Mouse (Mus musculus) urinary bladder, postnatal 10 days (tissue): Measurements from ENCODE around the gene Tex19.2.

ENCODE experiments used
- DNase-seq: peaks from one replicate; pipeline ENCODE4 v3.0.0; 2022; ENCODE audit warnings: low spot score

The Tex19.2 gene

DNA sequence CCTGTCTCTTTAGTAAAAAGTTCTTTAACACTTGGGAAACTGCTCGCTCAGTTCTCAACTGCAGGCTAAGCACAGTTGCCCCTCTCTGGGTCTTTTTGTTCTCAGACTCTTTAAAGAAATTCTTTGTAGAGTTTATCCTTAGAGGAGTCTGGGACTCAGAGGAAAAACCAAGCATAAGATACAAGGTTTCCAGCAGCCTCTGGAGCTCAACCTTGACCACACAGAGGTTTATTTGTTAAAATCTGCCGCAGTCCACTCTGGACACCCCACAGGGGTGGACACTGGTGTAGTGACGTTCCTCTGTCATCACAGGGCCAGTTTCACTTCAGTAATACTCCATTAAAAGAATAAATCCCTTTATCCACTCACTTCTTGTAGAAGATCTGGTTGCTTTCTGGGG is at the start of gene Tex19.2:
Tex19.2 (minus strand) TSS at position 101 of the 400 bp plus-strand sequence.
- DNase-seq, result no peak

DNA sequence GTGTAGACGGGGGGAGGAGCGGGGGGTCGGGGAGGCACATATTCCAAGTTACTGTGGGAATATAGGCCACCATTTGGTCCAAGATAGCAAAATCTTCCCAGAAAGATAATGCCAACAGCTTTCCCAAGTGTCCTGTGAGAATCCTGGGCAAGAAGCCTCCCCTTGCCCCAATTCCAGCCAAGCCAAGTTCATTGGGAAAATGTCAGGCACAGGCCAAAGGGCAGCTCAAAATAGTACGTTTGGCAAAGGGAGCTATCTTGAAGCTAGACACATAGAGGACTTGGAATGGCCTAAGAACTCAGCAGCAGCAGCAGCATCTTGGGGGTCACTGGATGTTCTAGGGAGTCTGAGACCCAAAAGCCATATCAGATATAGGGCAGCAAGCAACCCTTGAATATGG is 45.3 kb upstream of the Tex19.2 start:
- no peak for DNase-seq

DNA sequence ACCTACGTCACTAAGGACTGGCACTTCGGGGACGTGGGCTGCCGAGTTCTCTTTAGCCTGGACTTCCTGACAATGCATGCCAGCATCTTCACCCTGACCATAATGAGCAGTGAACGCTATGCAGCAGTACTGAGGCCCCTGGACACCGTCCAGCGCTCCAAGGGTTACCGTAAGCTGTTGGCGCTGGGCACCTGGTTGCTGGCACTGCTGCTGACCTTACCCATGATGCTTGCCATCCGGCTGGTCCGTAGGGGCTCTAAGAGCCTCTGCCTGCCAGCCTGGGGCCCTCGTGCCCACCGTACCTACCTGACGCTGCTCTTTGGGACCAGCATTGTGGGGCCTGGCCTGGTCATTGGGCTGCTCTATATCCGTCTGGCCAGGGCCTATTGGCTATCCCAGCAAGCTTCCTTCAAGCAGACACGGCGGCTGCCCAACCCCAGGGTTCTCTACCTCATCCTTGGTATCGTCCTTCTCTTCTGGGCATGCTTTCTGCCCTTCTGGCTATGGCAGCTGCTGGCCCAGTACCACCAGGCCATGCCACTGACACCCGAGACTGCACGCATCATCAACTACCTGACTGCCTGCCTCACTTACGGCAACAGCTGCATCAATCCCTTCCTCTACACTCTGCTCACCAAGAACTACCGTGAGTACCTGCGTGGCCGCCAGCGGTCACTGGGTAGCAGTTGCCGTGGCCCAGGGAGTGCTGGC is 42.3 kb upstream of the Tex19.2 start:
- no peak for DNase-seq

DNA sequence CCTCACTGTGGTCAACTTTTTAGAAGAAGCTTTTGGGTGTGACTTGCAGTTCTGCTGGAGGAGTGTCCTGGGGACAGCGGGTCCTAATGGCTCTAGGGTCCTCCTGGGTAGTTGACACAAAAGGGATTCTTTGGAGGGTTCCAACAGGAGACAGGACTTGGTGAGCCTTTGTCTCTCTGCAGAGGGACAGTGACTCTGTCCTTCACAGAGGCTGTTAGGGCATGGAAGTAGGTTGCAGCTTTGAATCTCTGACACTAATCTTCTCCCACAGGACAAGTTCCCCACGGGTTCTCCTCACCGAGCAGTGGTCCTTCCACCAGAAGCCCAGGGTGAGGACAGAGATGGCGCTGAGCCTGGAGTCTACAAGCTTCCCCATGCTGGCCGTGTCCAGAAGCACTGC is 41.5 kb upstream of the Tex19.2 start, which contains the start of gene Uts2r:
Uts2r (plus strand) TSS at position 301 of the 400 bp plus-strand sequence.
- no peak for DNase-seq

DNA sequence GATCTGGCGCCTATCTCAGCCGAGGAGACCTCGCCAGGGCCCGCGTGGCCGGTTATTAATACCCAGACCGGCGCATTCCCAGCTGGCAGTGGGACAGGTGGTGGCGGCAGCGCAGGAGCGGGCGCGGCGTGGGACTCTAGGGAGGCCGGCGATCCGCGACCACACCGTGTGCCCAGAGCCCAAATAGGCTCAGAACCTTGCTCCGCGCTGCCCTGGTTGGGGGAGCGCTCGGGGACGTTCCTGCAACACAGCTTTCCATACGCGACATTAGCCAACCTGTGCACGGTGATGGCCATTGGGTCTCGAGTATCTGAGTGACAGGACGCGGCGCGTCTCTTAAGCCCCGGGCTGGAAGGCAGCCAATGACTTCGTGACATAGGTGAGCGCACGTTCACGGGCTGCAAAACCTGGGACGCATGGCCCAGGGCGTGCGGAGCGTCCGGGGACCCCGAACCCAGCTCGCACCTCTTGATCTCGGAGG is 38.0 kb upstream of the Tex19.2 start:
- no peak for DNase-seq

DNA sequence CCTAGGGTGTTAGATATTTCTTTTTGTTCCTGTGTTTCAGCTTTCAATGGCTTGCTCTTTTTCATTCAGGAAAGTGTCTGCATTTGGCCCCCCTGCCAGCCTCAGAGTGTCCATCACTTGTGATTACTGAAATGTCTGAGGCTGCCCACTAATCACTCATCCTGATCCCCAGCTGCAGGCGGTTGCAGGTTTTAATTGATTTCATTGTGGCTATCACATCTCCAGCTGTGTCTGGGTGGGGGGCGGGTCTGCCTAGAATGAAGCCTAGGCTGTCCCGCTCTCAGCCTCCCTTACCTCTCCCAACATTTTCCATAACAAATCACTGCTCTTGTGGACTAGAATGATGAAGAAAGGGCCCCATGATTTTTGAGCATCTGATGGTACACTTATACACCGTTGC is 35.7 kb upstream of the Tex19.2 start:
- no peak for DNase-seq

DNA sequence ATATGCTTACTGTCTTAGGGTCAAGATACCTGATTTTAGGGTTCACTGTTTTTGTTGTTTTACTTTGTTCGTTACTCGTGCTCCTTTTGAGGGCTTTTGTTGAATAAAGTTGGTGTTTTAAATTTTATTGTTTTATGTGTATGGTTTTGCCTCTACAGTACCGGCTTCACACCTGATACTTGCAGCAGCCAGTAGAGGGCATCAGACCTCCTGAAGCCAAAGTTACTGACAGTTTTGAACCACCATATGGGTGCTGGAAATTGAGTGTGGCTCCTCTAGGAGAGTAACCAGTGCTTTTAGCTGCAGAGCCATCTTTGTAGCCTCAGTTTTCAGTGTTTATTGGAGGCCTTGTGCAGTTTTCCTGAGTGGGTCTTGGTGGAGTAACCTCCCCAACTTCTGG is 29.7 kb upstream of the Tex19.2 start:
- no peak for DNase-seq

DNA sequence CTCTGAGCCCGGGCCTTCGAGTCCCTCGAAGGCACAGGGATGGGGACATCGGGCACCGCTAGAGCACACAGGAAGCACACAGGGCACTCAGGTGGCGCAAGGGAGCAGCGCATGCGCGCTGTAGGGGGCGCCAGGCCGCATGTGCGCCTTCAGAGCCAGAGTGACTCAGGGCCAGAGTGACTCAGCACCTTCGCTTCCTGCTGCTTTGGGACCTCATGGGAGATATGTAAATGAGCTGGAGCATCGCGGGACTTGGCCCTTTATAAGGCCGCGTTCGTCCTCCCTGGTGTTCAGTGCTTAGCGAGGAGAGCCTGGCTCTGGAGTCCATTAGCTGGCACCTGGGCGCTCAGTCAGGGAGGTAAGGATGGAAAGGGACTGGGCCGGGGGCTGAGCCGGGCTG is 27.4 kb upstream of the Tex19.2 start, which contains the start of gene Tex19.1:
Tex19.1 (plus strand) TSS at position 279 of the 400 bp plus-strand sequence.
- DNase-seq, result no peak

DNA sequence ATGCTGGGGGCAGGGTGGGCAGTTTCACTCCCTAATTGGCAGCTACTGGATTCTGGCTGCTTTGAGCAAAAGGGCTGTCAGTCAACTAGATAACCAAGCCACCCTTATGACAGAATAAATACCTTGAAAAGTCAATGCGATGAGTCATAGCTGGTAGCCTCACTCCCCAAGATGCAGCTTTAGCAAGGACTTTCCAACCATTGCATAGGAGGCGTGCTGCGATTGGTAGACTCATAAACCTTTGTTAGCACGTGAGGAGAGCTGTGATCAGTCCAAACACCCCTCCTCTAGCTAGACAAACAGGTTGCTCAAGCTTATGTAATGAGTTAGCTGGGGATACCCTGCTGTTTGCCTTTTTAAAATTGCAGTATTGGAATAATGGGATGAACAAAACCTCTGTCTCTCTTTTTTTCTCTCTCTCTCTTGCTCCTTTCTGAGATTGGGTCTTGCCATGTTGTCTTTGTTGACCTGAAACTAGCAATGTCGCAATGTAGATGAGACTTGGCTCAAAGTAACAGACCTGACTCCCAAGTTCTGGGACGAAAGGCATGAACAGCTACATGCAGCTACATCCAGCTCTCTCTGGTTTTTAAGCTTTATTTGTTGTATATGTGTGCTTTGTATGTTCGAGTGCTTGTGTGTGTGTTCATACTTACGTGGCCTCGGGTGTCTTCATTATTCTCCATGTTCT is 25.0 kb upstream of the Tex19.2 start:
- DNase-seq, result no peak

DNA sequence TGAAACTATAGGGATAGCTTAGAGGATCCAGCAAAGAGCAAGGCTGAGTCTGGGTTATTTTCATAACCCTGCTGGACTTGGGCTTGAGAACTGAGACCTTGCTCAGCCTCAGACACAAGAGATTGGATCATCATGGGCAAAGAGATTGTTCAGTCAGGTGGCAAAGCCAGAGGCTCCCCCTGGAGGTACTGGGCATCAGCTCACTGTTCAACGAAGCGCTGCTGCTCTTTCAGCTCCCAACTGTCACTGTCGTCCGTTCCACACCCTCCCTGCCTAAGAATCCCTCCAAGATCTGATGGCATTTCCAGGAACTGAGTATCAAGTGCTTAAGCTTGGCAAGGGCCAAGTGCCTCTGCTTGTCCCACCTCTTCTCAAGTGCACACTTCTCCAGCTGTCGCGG is 20.3 kb upstream of the Tex19.2 start:
- DNase-seq, result no peak

DNA sequence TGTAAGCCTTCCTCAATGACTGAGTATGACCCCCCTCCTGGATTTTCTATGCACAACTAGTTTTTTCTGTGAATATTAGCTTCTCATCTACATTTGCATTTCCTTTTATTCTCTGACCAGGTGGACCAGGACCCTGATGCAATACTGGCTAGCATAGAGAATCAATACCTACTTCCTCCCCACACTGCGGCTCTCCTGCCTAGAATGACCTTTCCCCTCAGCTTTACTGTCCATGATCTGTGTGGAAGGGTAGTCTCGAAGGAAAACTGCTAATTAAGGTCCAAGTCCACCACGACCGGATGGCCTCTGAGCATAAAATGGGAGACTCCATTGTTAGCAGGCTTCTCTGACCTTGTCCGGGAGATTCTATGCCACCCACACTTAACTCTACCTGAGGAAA is 19.2 kb upstream of the Tex19.2 start:
- no peak for DNase-seq

DNA sequence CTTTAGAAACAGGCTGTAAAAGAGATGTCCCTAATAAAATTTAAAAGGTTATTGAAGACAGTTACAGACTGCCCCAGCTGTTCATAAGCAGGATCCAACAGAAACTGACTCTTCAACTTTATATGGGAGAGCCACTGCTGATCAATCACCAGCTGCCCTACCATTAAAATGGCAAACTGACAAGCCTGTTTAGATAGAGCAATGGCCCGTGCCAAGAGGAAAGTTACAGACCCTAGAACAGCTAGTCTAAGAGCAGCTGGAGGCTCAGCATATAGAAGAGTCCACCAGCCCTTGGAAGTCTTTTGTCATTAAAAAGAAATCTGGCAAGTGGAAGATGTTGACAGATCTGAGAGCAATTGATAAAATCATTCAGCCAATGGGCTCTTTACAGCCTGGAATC is 16.1 kb upstream of the Tex19.2 start:
- no peak for DNase-seq

DNA sequence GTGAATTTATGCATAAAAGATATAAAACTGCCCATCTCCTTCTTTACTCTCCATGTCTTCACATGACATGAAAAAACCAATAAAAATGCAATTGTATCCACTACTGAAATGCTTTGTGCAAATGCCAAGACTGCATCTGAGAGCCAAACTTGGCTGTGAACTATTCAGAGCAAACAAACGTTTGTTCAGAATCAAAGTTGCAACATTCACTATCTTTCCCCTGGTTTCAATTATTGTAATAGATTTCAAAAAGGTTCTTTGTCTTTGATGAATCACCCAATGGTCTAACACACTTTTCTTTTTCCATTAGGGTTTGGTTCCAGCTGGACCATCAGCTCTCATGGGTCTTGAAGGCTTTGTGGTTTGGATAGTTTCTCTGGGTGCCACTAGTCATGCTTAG is 11.1 kb upstream of the Tex19.2 start:
- DNase-seq, result no peak

DNA sequence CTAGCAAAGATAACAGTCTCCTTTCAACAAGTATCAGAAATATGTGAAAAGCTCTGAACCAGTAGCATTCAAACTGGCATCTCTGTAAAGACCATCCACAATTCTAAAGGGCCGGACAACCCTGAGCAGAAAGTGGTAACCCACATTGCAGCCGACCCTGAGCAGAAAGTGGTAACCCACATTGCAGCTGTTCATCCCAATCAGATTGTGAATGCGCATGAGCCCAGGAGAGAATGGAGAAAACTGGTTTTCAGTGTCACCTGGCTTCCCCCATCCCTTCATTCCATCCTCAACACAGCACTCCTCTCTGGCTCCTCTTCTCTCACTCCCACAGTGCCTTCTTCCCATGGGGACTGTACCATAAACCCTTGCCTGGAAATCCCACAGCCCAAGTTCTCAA is 9.0 kb upstream of the Tex19.2 start:
- DNase-seq, result no peak

DNA sequence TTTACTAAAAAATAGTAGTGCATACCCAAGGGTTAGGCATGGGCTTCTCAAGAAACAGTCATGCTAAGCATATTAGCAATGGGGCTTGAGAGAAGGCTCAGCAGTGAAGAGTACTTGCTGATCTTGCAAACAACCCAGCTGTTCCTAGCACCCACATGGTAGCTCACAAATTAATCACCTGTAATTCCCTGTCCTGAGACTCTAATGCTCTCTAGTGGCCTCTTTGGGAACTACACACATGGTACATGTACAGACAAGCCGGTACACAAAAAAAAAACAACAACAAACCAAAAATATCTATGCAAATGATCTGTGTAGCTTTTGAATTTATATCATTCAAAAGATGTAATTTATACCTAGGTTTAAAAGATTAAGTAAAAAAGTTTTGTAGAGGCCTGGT is 7.9 kb upstream of the Tex19.2 start:
- no peak for DNase-seq

DNA sequence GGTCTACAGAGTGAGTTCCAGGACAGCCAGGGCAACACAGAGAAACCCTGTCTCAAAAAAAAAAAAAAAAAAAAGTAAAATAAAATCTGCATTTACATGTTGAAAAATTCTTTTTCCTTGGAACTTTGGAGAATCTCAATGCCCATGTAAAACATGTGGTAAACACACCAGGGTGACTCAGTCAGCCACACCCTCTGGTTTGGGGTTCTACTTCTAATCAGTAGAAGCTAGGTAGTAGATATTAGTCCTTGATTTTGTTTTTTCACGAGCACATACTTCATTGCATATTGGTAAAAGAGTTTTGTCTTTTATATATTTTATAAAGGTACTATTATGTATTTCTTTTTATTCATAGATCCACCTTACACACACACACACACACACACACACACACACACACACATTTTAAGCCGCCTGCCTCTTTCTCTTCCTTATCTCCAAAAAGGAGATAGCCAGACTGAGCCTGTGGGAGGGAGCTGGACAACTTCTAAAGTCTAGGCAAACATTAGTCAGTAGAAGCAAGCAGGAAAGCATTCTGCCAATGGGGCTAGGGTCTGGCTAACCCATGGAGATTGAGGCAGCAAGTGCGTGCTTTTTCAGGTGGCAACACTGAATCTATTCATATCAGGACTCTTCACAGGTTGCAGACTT is 7.2 kb upstream of the Tex19.2 start:
- no peak for DNase-seq

DNA sequence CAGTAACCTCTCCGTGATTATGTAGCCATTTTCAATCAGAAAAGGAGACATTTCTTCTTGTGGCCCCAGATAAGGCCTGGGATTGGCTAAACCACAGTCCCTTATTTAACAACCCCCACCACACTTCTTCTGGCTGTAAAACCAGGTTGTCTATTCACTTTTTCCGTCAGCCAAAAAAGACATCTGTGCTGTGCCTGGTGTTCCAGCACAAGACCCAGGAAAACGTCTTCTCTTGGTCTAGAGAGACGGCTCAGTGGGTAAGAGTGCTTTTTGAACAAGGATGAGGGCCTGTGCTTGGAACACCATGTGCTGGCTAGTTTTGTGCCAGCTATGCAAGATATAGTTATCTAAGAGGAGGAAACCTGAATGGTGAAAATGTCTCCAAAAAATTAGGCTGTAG is 5.0 kb upstream of the Tex19.2 start:
- no peak for DNase-seq

DNA sequence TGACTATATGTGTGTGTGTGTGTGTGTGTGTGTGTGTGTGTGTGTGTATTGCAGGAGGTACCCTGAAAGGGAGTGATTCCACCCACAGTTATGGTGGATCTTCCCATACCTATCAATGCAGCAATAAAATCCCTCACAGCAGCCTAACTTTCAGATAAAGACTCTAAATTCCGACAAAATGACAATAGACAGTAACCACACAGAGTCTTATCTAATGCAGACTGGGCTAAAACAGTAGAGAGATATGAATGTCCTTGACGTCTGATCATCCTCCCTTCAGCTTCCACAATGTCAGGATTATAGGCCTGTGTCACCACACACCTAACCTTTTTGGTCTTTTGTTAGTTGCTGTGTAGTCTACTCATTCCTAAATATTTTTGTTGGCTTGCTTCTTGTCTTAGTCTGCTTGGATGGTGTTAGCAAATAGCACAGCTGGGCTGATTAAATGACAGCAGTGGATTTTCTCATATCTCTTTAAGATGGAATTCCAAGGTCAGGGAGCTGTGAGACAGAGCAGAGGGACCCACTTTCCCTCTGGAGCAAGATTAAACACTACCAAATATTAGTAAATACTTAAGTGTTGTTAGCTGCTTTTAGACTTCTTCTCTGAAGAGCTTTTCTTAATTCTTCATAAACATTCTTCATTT is 3.7 kb upstream of the Tex19.2 start:
- no peak for DNase-seq

DNA sequence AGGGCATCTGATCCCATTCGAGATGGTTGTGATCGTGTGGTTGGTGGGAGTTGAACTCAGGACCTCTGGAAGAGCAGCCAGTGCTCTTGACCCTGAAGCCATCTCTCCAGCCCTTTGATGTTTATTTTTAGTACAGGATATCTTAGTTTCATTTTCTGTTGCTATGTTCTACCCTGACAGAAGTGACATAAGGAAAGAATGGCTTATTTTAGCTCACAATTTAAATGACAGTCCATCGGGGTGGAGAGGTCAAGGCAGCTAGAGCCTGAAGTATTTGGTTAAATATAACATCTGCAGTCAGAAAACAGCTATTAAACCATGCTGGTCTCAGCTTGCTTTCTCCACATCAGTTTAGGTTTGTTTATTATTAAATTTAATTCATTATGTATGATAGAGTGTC is 2.7 kb upstream of the Tex19.2 start:
- DNase-seq, result no peak

DNA sequence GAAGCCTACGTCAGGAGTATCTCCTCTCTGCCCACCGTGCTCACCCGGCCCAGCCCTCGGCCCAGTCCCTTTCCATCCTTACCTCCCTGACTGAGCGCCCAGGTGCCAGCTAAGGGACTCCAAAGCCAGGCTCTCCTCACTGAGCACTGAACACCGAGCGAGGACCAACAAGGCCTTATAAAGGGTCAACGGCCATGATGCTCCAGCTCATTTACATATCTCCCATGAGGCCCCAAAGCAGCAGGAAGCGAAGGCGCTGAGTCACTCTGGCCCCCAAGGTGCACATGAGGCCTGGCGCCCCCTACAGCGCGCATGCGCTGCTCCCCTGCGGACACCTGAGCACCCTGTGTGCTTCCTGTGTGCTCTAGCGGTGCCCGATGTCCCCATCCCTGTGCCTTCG is 371 bp downstream of the Tex19.2 start:
- DNase-seq, result no peak

DNA sequence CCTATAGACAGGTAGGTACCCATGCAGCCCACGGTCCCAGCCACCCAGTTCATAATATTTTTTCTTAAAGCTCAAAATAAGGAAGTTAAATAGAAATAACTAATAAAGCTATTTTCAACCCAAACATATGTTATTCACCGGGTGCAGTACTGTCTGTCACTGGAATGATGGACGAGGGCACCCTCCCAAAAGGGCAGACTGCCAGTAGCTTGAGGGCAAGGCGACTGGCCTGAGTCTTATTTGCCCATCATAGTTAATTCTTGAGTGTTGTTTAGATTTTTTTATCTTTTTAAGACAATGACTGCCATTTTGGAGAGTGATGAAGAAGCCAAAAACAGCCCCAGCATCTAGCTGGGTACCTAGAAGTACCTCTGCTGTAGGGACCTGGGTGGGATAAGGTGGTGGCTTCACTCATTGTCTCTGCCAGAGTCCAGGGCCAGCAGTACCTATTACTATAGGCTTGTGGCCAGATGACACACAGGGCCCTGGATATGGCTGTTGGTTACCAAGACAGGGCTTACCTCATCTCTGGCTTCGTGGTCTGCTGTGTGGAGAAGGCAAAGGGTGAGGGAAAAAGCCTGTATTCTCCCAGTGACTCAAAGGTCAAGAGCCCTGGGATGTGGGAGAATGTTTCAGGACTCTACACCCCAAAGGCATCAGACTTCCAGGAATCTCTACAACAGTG is 6.2 kb downstream of the Tex19.2 start:
- DNase-seq, result no peak

DNA sequence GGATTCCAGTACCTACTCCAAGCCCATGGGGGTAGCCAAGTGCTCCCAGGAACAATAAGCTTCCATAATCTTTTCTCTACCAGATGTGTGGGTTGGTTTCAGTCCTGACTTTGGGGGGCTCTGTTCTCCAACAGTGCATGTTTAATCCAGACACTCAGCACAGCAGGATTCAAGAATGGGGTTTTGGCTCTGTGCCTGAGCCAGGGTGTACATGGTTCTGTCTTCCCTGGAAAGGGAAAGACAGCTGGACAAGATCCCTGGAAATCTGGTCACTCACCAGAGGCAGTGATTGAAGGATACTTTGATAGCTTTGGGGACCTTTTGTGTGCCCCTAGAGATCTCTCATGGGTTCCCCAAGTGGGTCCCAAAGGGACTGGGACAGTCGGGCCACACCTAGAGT is 6.9 kb downstream of the Tex19.2 start:
- DNase-seq, result no peak
